Mouse (Mus musculus) limb, embryonic 11.5 days (tissue): Measurements from ENCODE around the gene Ell. TPM values are rescaled to one million over a fixed set of nuclear protein-coding genes. Genes with fewer than 3 reads are reported as not detected.

Experiments
- ATAC-seq: fragments of 200-750 bp; cut with Nextera tagmentation; 2 replicates; pipeline ENCODE4 v1.8.0; 2017; ENCODE audit warnings: low read depth; ENCODE audit not compliant: insufficient number of reproducible peaks, low FRiP score, low TSS enrichment
- DNase-seq: peaks from one replicate; pipeline ENCODE4 v3.0.0-alpha.2; 2015; ENCODE audit warnings: low spot score
- H3K27ac ChIP-seq: fragments of 300-500 bp; sonication (generic); replicated peaks from 2 replicates; pipeline ENCODE4 v1.5.1; 2014; ENCODE audit warnings: low read depth, mild to moderate bottlenecking, low read length
- H3K27me3 ChIP-seq: fragments of 300-500 bp; sonication (generic); 2 replicates; pipeline ENCODE4 v1.6.1; 2014; ENCODE audit warnings: mild to moderate bottlenecking, low read length, mixed read lengths; ENCODE audit not compliant: control insufficient read depth, insufficient read depth
- H3K36me3 ChIP-seq: fragments of 300-500 bp; sonication (generic); 2 replicates; pipeline ENCODE4 v1.6.1; 2014; ENCODE audit warnings: mild to moderate bottlenecking, low read length, moderate library complexity, mixed read lengths; ENCODE audit not compliant: control insufficient read depth, insufficient read depth
- H3K4me1 ChIP-seq: fragments of 300-500 bp; sonication (generic); 2 replicates; pipeline ENCODE4 v1.6.1; 2014; ENCODE audit warnings: low read length, mixed read lengths; ENCODE audit not compliant: control insufficient read depth, insufficient read depth
- H3K4me2 ChIP-seq: fragments of 300-500 bp; sonication (generic); 2 replicates; pipeline ENCODE4 v1.6.1; 2014; ENCODE audit warnings: low read depth, mild to moderate bottlenecking, moderate library complexity; ENCODE audit not compliant: severe bottlenecking
- H3K4me3 ChIP-seq: fragments of 300-500 bp; sonication (generic); 2 replicates; pipeline ENCODE4 v1.5.1; 2014; ENCODE audit warnings: low read depth, low read length
- H3K9ac ChIP-seq: fragments of 300-500 bp; sonication (generic); 2 replicates; pipeline ENCODE4 v1.6.1; 2014; ENCODE audit warnings: mild to moderate bottlenecking, low read length
- H3K9me3 ChIP-seq: fragments of 300-500 bp; sonication (generic); 2 replicates; pipeline ENCODE4 v1.6.1; 2016; ENCODE audit warnings: low read length; ENCODE audit not compliant: control insufficient read depth
- WGBS: fragments of 180-500 bp; shearing (Covaris S2); extraction: QIAGEN DNeasy Blood & Tissue Kit; methylation state at CpG from one replicate; pipeline ENCODE4 v1.1.7; 2014; 5-methylcytosine and 5-hydroxymethylcytosine counted together
- polyA plus RNA-seq: library from polyadenylated mRNA; unstranded; fragments of >200 nt; fragmentation: Nextera tagmentation; extraction: Ambion mirVana; gene quantifications from 2 replicates; pipeline ENCODE4 v1.2.1, GENCODE M21; 2014

The Ell gene
- polyA plus RNA-seq, 1 experiment from 2014 or later = 20.1 TPM

- H3K4me1 ChIP-seq = peaks cover 3% of the 10 kb centered on the region; the same call in 1 of the 2 replicates
- no peak overlapping the region for H3K9ac ChIP-seq
- H3K27me3 ChIP-seq = no peaks in the 10 kb centered on the region
- ATAC-seq (no peak), DNase-seq (no peak)
- no peak overlapping the region for H3K4me3 ChIP-seq
- 0 out of 2 replicates have a peak overlapping the region, but pooled peaks have one; percentile 13 for H3K4me2 ChIP-seq
- H3K9me3 ChIP-seq = no peaks in the 10 kb centered on the region
- 75% methylated on average over 11 of the region's 11 CpGs for WGBS
- H3K27ac ChIP-seq = no peak overlapping the region
- H3K36me3 ChIP-seq = no peaks in the 10 kb centered on the region
These were observed 78.7 kb downstream of the Ell start for GRCm38 (mm10) chr8:70617985-70618384.

- H3K27me3 ChIP-seq = no peaks in the 10 kb centered on the region
- H3K27ac ChIP-seq = no peak overlapping the region
- WGBS = 39% methylated on average over 9 of the region's 9 CpGs
- DNase-seq (no peak), ATAC-seq (no peak; the same call in 1 of the 2 replicates)
- no peaks in the 10 kb centered on the region for H3K36me3 ChIP-seq
- H3K9ac ChIP-seq = no peak overlapping the region
- no peaks in the 10 kb centered on the region for H3K9me3 ChIP-seq
- H3K4me3 ChIP-seq = no peak overlapping the region
- H3K4me1 ChIP-seq = peaks cover 3% of the 10 kb centered on the region; the same call in 1 of the 2 replicates
- no peak overlapping the region for H3K4me2 ChIP-seq
These were observed 79.7 kb downstream of the Ell start for GRCm38 (mm10) chr8:70618888-70619334.

- H3K4me1 ChIP-seq = peaks cover 3% of the 10 kb centered on the region; the same call in 1 of the 2 replicates
- H3K27ac ChIP-seq = no peak overlapping the region
- no peak overlapping the region for H3K4me2 ChIP-seq
- H3K9me3 ChIP-seq = no peaks in the 10 kb centered on the region
- WGBS = 67% methylated on average over 3 of the region's 3 CpGs
- no peak overlapping the region for H3K4me3 ChIP-seq
- H3K36me3 ChIP-seq = no peaks in the 10 kb centered on the region
- DNase-seq = no peak
- H3K9ac ChIP-seq = no peak overlapping the region
- H3K27me3 ChIP-seq = no peaks in the 10 kb centered on the region
- ATAC-seq = no peak
These were observed 83.0 kb downstream of the Ell start for GRCm38 (mm10) chr8:70622220-70622619.

GRCm38 (mm10) chr8:70625104-70625503 lies 85.8 kb downstream of the Ell start:
- Histone ChIP-seq H3K4me2 (no peak overlapping the region), H3K27ac (no peak overlapping the region), H3K9ac (no peak overlapping the region), H3K9me3 (no peaks in the 10 kb centered on the region), H3K36me3 (no peaks in the 10 kb centered on the region), H3K4me3 (no peak overlapping the region), H3K4me1 (peaks cover 9% of the 10 kb centered on the region; the same call in 1 of the 2 replicates), H3K27me3 (no peaks in the 10 kb centered on the region)
- DNase-seq (peak; percentile 85), ATAC-seq (no peak)
- 27% methylated on average over 5 of the region's 5 CpGs for WGBS

- WGBS = 90% methylated on average over 5 of the region's 5 CpGs
These were observed 87.8 kb downstream of the Ell start for GRCm38 (mm10) chr8:70627041-70627440.

GRCm38 (mm10) chr8:70628986-70629490 lies 89.8 kb downstream of the Ell start:
- Histone ChIP-seq H3K36me3 (no peaks in the 10 kb centered on the region), H3K4me3 (peak overlapping the region; percentile 40; the same call in 1 of the 2 replicates), H3K27ac (no peak overlapping the region), H3K4me2 (peak overlapping the region; percentile 61), H3K27me3 (peaks cover 11% of the 10 kb centered on the region), H3K4me1 (peaks cover 9% of the 10 kb centered on the region; the same call in 1 of the 2 replicates), H3K9ac (peak overlapping the region; percentile 49; the same call in 1 of the 2 replicates), H3K9me3 (no peaks in the 10 kb centered on the region)
- DNase-seq (no peak), ATAC-seq (no peak)
- 56% methylated on average over 7 of the region's 7 CpGs for WGBS

More at GRCm38 (mm10) chr8:70627041-70627440, 87.8 kb downstream of the Ell start:
- Histone ChIP-seq H3K4me1 (peaks cover 9% of the 10 kb centered on the region; the same call in 1 of the 2 replicates), H3K36me3 (no peaks in the 10 kb centered on the region), H3K4me2 (no peak overlapping the region), H3K27ac (no peak overlapping the region), H3K9me3 (no peaks in the 10 kb centered on the region), H3K9ac (no peak overlapping the region), H3K4me3 (no peak overlapping the region), H3K27me3 (peaks cover 8% of the 10 kb centered on the region)
- ATAC-seq (no peak), DNase-seq (no peak)

GRCm38 (mm10) chr8:70629574-70630531 lies 90.6 kb downstream of the Ell start:
- Histone ChIP-seq H3K9ac (peak overlapping the region; percentile 49), H3K27ac (0 out of 2 replicates have a peak overlapping the region, but pooled peaks have one; percentile 14)
- WGBS = under 1% methylated on average over 60 of the region's 60 CpGs

More at GRCm38 (mm10) chr8:70629574-70630531, 90.6 kb downstream of the Ell start:
- no peaks in the 10 kb centered on the region for H3K36me3 ChIP-seq
- H3K27me3 ChIP-seq = peaks cover 11% of the 10 kb centered on the region
- peak overlapping the region; percentile 40 for H3K4me3 ChIP-seq
- ATAC-seq (peak; percentile 84), DNase-seq (peak; percentile 94)
- H3K9me3 ChIP-seq = no peaks in the 10 kb centered on the region
- peaks cover 9% of the 10 kb centered on the region; the same call in 1 of the 2 replicates for H3K4me1 ChIP-seq
- H3K4me2 ChIP-seq = peak overlapping the region; percentile 61
